Mouse (Mus musculus) forebrain, embryonic 13.5 days (tissue): ENCODE measurements around the gene Trappc10. TPM values are rescaled to one million over a fixed set of nuclear protein-coding genes. Genes with fewer than 3 reads are reported as not detected.

Experiments used
- ATAC-seq: fragments of 200-750 bp; cut with Nextera tagmentation; 2 replicates; pipeline ENCODE4 v1.8.0; 2017
- H3K27ac ChIP-seq: fragments of 300-500 bp; sonication (generic); 2 replicates; pipeline ENCODE4 v1.5.1; 2015; ENCODE audit warnings: inconsistent platforms, mild to moderate bottlenecking, moderate library complexity
- H3K27me3 ChIP-seq: fragments of 300-500 bp; sonication (generic); 2 replicates; pipeline ENCODE4 v1.6.1; 2015; ENCODE audit warnings: mild to moderate bottlenecking, inconsistent platforms
- H3K36me3 ChIP-seq: fragments of 300-500 bp; sonication (generic); 2 replicates; pipeline ENCODE4 v1.6.1; 2015; ENCODE audit warnings: mild to moderate bottlenecking, inconsistent platforms; ENCODE audit not compliant: poor library complexity, severe bottlenecking
- H3K4me1 ChIP-seq: fragments of 300-500 bp; sonication (generic); 2 replicates; pipeline ENCODE4 v1.6.1; 2015; ENCODE audit warnings: inconsistent platforms
- H3K4me2 ChIP-seq: fragments of 300-500 bp; sonication (generic); 2 replicates; pipeline ENCODE4 v1.6.1; 2015; ENCODE audit warnings: inconsistent platforms, mild to moderate bottlenecking, moderate library complexity
- H3K4me3 ChIP-seq: fragments of 300-500 bp; sonication (generic); 2 replicates; pipeline ENCODE4 v1.5.1; 2015; ENCODE audit warnings: mild to moderate bottlenecking, inconsistent platforms
- H3K9ac ChIP-seq: fragments of 300-500 bp; sonication (generic); 2 replicates; pipeline ENCODE4 v1.6.1; 2015; ENCODE audit warnings: mild to moderate bottlenecking, inconsistent platforms
- H3K9me3 ChIP-seq: fragments of 300-500 bp; sonication (generic); replicated peaks from 2 replicates; pipeline ENCODE4 v1.6.1; 2016; ENCODE audit warnings: inconsistent platforms
- WGBS: fragments of 180-500 bp; shearing (Covaris S2); methylation state at CpG from one replicate; pipeline ENCODE4 v1.1.7; 2015; 5-methylcytosine and 5-hydroxymethylcytosine counted together
- polyA plus RNA-seq: library from polyadenylated mRNA; unstranded; fragments of >200 nt; fragmentation: Nextera tagmentation; extraction: Ambion mirVana; gene quantifications from 2 replicates; pipeline ENCODE4 v1.2.1, GENCODE M21; 2015

Trappc10 gene
- polyA plus RNA-seq, 1 experiment from 2014 or later: 18.9 TPM

- WGBS: 85% methylated on average over 4 of the region's 4 CpGs
- H3K27me3 ChIP-seq: no peaks in the 10 kb centered on the region
- no peak overlapping the region for H3K9ac ChIP-seq
- no peak overlapping the region for H3K4me3 ChIP-seq
- ATAC-seq: no peak
- H3K36me3 ChIP-seq: no peaks in the 10 kb centered on the region
- no peak overlapping the region for H3K4me2 ChIP-seq
- no peak overlapping the region for H3K27ac ChIP-seq
- H3K9me3 ChIP-seq: no peaks in the 10 kb centered on the region
- peaks cover 20% of the 10 kb centered on the region for H3K4me1 ChIP-seq
Measured at GRCm38 (mm10) chr10:78246725-78247124, 2.3 kb upstream of the Trappc10 start.

DNA sequence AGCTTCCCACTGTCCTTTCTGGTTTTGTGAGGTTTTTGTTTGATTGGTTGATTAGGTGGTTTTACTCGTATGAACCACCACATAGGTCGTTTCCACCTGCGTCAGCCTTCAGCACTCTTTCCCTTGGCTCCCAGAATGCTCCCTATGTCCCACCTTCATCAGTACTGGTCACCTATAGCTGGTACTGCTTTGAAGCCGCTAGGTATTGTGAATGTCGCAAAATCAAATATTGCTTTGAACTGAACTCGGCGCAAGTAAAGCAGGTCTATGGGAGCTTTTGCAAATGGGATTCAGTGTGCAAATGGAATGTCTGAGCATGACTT is 745 bp upstream of the Trappc10 start:
- Histone ChIP-seq H3K4me2 (peak overlapping the region; percentile 93), H3K9me3 (no peaks in the 10 kb centered on the region), H3K27me3 (no peaks in the 10 kb centered on the region), H3K36me3 (no peaks in the 10 kb centered on the region), H3K4me1 (peaks cover 20% of the 10 kb centered on the region), H3K4me3 (peak overlapping the region; percentile 92), H3K27ac (peak overlapping the region; percentile 68), H3K9ac (peak overlapping the region; percentile 87)
- WGBS: 16% methylated on average over 7 of the region's 7 CpGs
- ATAC-seq: no peak; the same call in 1 of the 2 replicates

- no peaks in the 10 kb centered on the region for H3K9me3 ChIP-seq
- H3K27me3 ChIP-seq: no peaks in the 10 kb centered on the region
- H3K36me3 ChIP-seq: 0 out of 2 replicates have a peak, but pooled peaks cover 2% of the 10 kb centered on the region
- WGBS: under 1% methylated on average over 25 of the region's 33 CpGs
- ATAC-seq: peak; percentile 56
- H3K4me3 ChIP-seq: peak overlapping the region; percentile 92
- peak overlapping the region; percentile 93 for H3K4me2 ChIP-seq
- no peak overlapping the region for H3K27ac ChIP-seq
- peaks cover 20% of the 10 kb centered on the region for H3K4me1 ChIP-seq
- H3K9ac ChIP-seq: peak overlapping the region; percentile 87
Measured at GRCm38 (mm10) chr10:78244058-78244437, 393 bp downstream of the Trappc10 start.

GRCm38 (mm10) chr10:78238926-78239325 is 5.5 kb downstream of the Trappc10 start:
- WGBS: 89% methylated on average over 6 of the region's 6 CpGs
- H3K9ac ChIP-seq: no peak overlapping the region
- H3K27me3 ChIP-seq: no peaks in the 10 kb centered on the region
- no peak for ATAC-seq
- peaks cover 17% of the 10 kb centered on the region for H3K4me1 ChIP-seq
- H3K36me3 ChIP-seq: peaks cover 11% of the 10 kb centered on the region; the same call in 1 of the 2 replicates
- H3K4me3 ChIP-seq: no peak overlapping the region
- H3K27ac ChIP-seq: no peak overlapping the region
- no peaks in the 10 kb centered on the region for H3K9me3 ChIP-seq
- no peak overlapping the region for H3K4me2 ChIP-seq

DNA sequence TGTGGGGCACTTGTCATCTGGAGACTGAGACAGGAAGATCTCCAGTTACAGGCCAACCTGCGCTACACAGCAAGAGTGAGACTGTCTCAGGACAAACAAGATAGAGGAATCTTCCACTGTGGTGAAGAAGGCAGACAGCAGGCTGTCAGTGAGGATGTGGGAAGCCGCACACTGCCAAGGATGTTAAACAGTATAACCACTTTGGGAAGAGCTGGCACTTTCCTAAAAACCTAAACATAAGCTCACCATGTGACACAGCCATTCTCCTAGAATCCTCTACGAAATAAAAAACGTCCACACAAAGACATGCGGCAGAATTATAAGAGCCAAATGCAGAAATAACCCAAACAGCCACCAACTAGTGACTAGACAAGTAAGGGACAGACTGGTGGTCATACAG is 6.1 kb downstream of the Trappc10 start:
- WGBS: 94% methylated on average over 5 of the region's 5 CpGs
- no peak overlapping the region for H3K9ac ChIP-seq
- H3K27ac ChIP-seq: no peak overlapping the region
- H3K36me3 ChIP-seq: peaks cover 11% of the 10 kb centered on the region; the same call in 1 of the 2 replicates
- H3K4me3 ChIP-seq: no peak overlapping the region
- no peak for ATAC-seq
- no peaks in the 10 kb centered on the region for H3K9me3 ChIP-seq
- H3K4me2 ChIP-seq: no peak overlapping the region
- no peaks in the 10 kb centered on the region for H3K27me3 ChIP-seq
- peaks cover 11% of the 10 kb centered on the region for H3K4me1 ChIP-seq

DNA sequence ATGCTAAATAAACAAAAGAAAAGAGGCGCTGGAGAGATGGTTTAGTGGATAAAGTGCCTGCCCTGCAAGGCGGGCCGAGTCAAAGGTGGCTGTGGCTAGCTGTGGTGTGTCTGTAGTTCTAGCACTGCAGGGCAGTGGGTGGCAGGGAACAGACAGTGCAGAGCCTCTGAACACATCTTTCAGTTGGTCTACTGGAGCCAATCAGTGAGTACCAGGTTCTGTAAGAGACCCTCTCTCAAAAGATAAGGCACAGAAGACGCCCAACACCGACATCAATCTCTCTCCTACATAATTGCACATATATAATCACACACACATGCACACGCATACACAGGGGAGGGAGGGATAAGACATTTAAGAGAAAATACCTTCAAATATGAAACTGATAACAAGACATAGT is 6.6 kb downstream of the Trappc10 start:
- Histone ChIP-seq H3K36me3 (peaks cover 11% of the 10 kb centered on the region; the same call in 1 of the 2 replicates), H3K4me2 (no peak overlapping the region), H3K27ac (no peak overlapping the region), H3K4me3 (no peak overlapping the region), H3K9ac (no peak overlapping the region), H3K4me1 (peaks cover 6% of the 10 kb centered on the region), H3K27me3 (no peaks in the 10 kb centered on the region), H3K9me3 (no peaks in the 10 kb centered on the region)
- WGBS: 88% methylated on average over 6 of the region's 6 CpGs
- ATAC-seq: no peak

GRCm38 (mm10) chr10:78236885-78237629 is 7.4 kb downstream of the Trappc10 start:
- WGBS: 91% methylated on average over 8 of the region's 8 CpGs
- H3K4me3 ChIP-seq: no peak overlapping the region
- no peak for ATAC-seq

GRCm38 (mm10) chr10:78233756-78234155 is 10.7 kb downstream of the Trappc10 start:
- H3K4me1 ChIP-seq: peaks cover 4% of the 10 kb centered on the region; the same call in 1 of the 2 replicates
- H3K9ac ChIP-seq: no peak overlapping the region
- no peak overlapping the region for H3K4me2 ChIP-seq
- no peaks in the 10 kb centered on the region for H3K9me3 ChIP-seq
- 91% methylated on average over 6 of the region's 6 CpGs for WGBS
- H3K4me3 ChIP-seq: no peak overlapping the region
- no peaks in the 10 kb centered on the region for H3K27me3 ChIP-seq
- ATAC-seq: no peak
- H3K36me3 ChIP-seq: peaks cover 26% of the 10 kb centered on the region
- H3K27ac ChIP-seq: no peak overlapping the region

More at GRCm38 (mm10) chr10:78236885-78237629, 7.4 kb downstream of the Trappc10 start:
- Histone ChIP-seq H3K36me3 (peaks cover 11% of the 10 kb centered on the region; the same call in 1 of the 2 replicates), H3K4me2 (no peak overlapping the region), H3K4me1 (peaks cover 4% of the 10 kb centered on the region; the same call in 1 of the 2 replicates), H3K27ac (no peak overlapping the region), H3K9me3 (no peaks in the 10 kb centered on the region), H3K9ac (no peak overlapping the region), H3K27me3 (no peaks in the 10 kb centered on the region)

DNA sequence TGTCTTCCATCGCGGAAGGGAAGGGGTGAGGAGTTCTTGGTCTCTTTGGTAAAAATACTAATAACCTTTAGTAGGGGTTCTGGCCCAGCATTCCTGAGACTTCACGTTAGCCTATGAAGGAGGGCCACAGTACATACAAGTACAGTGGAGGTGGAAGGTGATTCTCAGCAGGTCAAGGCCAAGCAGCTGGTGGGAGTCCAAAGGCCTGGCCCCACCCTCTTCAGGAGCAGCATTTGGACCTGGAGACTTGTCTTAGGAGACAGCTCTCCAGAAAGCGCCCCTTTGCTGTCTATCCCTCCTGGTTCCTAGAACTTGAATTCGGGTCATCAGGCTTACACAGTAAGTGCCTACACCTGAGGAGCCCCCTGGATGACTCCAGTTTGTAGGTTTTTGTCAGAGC is 11.3 kb downstream of the Trappc10 start:
- peak overlapping the region; percentile 54 for H3K27ac ChIP-seq
- no peaks in the 10 kb centered on the region for H3K9me3 ChIP-seq
- peaks cover 4% of the 10 kb centered on the region; the same call in 1 of the 2 replicates for H3K4me1 ChIP-seq
- no peak for ATAC-seq
- H3K27me3 ChIP-seq: no peaks in the 10 kb centered on the region
- no peak overlapping the region for H3K9ac ChIP-seq
- H3K4me3 ChIP-seq: no peak overlapping the region
- 95% methylated on average over 5 of the region's 5 CpGs for WGBS
- no peak overlapping the region for H3K4me2 ChIP-seq
- H3K36me3 ChIP-seq: peaks cover 26% of the 10 kb centered on the region

DNA sequence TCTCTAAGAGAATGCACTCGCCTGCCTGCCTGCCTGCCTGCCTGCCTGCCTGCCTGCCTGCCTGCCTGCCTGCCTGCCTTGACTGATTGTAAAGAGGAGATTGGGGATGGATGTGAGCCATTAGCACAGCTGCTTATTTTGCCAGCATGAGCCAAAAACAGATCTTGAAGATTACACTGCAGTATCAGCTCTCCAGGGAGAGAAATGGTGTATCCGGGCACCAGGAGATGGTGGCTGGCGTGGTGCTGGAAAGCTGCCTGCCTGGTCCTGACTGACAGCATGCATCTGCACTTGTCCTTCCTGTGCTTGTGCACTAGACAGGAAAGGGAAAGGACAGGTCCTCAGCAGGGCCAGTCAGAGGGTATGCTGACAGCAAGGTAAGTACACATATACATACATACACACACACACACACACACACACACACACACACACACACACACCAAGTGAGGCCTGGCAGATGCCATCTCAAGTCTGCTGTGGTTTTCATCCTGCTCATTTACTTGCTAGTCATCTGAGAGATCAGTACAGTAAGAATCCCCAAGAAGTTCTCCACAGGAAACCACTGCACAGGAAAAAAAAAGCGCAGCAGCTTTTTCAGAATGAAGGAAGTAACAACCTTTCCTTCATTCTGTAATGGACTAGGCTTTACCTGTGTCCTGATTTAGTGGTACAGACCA is 12.0 kb downstream of the Trappc10 start:
- Histone ChIP-seq H3K4me2 (no peak overlapping the region), H3K27me3 (no peaks in the 10 kb centered on the region), H3K27ac (no peak overlapping the region), H3K4me3 (no peak overlapping the region), H3K4me1 (peaks cover 4% of the 10 kb centered on the region; the same call in 1 of the 2 replicates), H3K36me3 (peaks cover 31% of the 10 kb centered on the region), H3K9ac (no peak overlapping the region), H3K9me3 (no peaks in the 10 kb centered on the region)
- ATAC-seq: no peak
- 87% methylated on average over 4 of the region's 4 CpGs for WGBS

DNA sequence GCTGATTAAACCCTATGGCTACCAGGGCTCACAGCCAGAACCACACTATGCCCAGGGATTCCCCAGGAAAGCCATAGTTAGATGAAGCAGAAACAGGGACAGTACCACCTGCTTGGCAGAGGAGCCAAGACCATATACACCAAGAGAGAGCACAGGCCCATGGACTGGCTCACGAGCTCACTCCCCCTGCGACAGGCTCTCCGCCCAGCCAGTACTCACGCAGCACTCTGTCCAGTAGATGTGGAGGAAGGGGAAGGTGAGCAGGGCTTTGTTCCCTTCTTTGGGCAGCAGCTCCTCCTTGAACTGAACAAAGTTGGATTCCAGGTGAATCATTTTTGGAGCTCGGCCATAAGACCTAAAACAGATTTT is 15.9 kb downstream of the Trappc10 start:
- no peaks in the 10 kb centered on the region for H3K27me3 ChIP-seq
- no peaks in the 10 kb centered on the region for H3K9me3 ChIP-seq
- H3K4me3 ChIP-seq: no peak overlapping the region
- no peak overlapping the region for H3K27ac ChIP-seq
- H3K4me2 ChIP-seq: no peak overlapping the region
- 90% methylated on average over 5 of the region's 5 CpGs for WGBS
- no peak overlapping the region for H3K9ac ChIP-seq
- H3K4me1 ChIP-seq: no peaks in the 10 kb centered on the region
- ATAC-seq: no peak
- peaks cover 43% of the 10 kb centered on the region for H3K36me3 ChIP-seq

- Histone ChIP-seq H3K9ac (no peak overlapping the region), H3K9me3 (no peaks in the 10 kb centered on the region), H3K27me3 (no peaks in the 10 kb centered on the region), H3K27ac (no peak overlapping the region), H3K4me2 (no peak overlapping the region), H3K4me3 (no peak overlapping the region), H3K36me3 (peaks cover 47% of the 10 kb centered on the region), H3K4me1 (no peaks in the 10 kb centered on the region)
- 89% methylated on average over 8 of the region's 8 CpGs for WGBS
- no peak for ATAC-seq
Measured at GRCm38 (mm10) chr10:78227875-78228559, 16.4 kb downstream of the Trappc10 start.
